Mouse (Mus musculus) frontal cortex, postnatal 25 days (tissue): ENCODE data around the gene Vac14.

Source experiments
- DNase-seq, 2 experiments: peaks; one replicate each; pipeline ENCODE4 v3.0.0; 2022; ENCODE audit warnings: low spot score in 2 of 2

Vac14 gene

GRCm38 (mm10) chr8:110618391-110619207, at the start of gene Vac14:
Gene Vac14, plus strand, starts transcription at chr8:110618585.
- DNase-seq: peak; percentile 94 to 95

- no peak for DNase-seq
Observed at GRCm38 (mm10) chr8:110592641-110593040, 25.7 kb upstream of the Vac14 start.

GRCm38 (mm10) chr8:110594164-110594563, 24.2 kb upstream of the Vac14 start:
- no peak for DNase-seq

DNA sequence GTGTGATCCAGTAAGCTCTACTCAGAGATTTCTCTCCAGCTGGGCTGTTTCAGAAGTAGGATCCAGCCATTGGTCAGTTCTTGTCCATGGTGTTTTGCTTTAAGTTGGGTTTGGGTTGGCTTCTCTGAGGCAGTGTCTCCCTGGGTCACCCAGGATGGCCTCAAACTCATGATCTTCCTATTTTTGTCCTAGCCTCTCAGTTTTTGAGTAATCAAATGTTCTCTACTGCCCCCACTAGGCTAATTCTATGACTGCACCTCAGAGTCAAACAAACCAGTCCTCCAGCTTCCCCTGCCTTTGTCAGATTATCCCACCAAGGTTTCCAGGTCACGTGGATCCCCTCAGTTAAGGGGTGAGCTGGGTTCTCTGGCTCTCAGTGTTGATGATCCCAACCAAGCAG, 13.8 kb upstream of the Vac14 start:
- DNase-seq: no peak

GRCm38 (mm10) chr8:110605401-110606015, 12.9 kb upstream of the Vac14 start:
- DNase-seq: no peak

DNA sequence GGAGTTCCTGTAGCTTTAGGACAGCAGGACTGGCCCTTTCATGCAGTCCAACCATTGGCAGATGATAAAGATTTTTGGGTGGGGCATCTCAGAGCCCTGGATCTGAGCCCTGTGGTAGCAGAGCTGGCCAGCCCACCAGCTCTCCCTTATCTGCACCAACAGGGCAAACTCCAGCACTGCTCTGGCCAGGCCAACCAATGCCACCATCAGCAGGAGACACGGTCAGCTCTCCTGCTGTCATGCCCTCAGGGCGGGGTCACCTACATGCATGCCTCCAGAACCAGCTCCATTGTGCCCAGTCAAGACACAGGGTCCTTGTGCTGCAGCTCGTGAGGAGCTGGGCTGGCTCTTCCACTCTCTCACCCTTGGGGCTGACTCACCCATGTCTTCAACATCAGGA, 2.7 kb upstream of the Vac14 start:
- DNase-seq: no peak

- no peak for DNase-seq
Observed at GRCm38 (mm10) chr8:110617801-110618358, 505 bp upstream of the Vac14 start.

GRCm38 (mm10) chr8:110619208-110619574, 806 bp downstream of the Vac14 start:
- DNase-seq: no peak

DNA sequence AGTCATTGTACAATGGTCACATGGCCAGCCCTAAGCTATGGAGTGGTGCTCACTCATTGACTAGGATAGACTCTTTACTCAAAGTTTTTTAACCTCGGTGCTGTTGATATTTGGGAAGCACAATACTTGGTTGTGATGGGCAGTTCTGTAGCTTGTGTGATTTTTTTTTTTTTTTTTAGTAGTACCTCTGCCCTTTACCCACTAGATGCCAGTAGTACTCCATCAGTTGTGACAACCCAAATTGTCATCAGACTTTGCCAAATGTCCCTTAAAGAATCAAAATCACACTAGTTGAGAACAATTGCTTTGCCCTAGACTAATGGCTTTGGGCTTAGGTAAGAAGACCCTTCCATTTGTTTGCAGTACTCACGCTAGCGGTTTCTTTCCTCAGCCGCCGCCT, 1.5 kb downstream of the Vac14 start:
- no peak for DNase-seq

DNA sequence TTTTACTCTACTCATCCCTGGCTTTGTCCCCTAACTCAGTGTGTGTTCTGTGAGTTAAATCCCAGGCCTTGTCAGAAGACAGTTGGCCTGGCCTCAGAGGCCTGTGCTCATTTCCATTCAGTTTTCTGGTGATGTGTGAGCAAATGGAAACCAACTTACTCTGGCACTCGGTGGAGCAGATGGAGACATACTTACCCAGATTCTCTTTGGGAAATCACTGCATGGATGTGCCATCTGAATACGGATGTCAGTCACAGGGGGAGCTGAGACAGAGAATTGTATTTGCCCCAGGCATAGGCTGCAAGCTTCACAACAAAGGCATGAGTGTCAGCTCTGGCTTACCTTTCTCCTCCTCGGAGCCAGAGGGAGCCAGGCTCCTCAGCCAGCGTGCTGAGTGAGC, 8.0 kb downstream of the Vac14 start:
- DNase-seq: no peak

DNA sequence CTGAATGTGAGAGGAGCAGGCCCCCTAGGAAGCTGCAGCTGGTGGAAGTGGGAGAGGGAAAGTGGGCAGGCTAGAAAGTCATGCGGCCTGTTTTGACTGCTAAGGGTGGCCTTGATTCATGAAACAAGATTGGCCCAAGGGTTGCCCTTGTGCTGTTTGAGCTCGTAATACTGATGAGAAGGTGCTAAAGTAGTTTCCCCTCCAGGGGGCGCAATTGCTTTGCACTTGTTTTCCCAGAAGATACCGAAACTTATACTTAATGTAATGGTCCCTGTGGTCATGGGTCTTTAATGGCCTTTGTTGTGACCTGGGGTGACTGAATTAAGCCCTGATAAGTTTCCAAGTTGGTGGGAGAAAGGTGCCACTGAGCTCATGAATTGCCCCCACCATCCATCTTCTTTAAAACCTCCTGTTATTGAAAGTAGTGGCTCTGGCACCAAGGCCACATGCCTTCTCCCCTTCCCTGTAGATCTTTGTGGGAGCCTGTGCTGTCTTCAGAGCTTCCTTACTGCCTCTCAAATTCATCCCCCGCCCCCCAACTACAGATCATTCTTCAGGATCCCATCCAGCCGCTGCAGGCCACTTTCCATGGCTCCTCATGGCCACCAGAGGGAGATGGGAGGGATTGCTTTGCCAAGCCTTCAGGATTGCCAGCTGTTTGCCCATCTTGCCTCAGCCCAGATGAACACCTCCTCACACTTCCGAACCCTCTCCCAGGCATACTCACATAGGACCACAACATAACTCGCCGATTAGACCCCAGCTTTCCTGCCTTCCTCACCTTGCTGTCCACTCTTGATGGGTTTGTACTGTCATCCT, 11.1 kb downstream of the Vac14 start:
- peak; percentile 49 to 50 for DNase-seq

DNA sequence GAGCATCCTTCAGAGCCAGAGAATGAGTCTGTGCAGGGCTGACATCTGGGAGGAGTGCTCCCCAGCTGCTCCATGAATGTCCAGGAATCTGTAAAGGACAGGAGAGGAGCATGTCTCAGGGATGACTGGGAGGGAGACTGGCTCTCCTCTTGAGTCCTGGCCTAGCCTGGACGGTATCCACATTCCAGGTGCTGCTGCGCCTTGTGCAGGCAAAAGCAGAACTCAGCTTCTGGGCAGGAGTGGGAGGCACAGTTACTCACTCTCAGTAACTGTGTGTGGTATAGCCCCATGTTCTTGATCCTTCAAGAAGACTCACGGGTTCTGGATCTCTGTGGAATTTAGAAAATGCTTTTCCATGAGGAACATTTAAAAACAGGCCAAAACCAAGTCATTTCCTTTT, 11.7 kb downstream of the Vac14 start:
- no peak for DNase-seq

GRCm38 (mm10) chr8:110630571-110631071, 12.2 kb downstream of the Vac14 start:
- DNase-seq: peak in 1 of 2 experiments; percentile 58

- DNase-seq: no peak
Observed at GRCm38 (mm10) chr8:110631201-110631600, 12.8 kb downstream of the Vac14 start.

DNA sequence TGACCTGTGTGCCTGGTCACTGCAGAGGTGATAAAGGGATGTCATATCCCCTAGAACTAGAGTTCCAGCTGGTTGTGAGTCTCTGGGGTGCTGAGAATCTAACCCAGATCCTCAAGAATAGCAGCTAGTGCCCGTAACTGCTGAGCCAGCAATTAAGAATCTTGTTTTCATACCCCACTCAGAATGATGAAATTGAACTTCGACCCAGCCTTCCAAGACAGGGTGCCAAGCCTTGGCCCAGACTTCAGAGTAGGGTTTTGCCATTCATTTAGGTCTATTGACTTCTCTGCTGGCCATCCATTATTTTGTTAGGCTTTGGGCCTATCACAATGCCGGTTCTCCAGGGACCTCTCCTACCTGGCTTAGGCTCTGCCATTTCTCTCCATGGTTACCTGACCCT, 15.4 kb downstream of the Vac14 start:
- no peak for DNase-seq

DNA sequence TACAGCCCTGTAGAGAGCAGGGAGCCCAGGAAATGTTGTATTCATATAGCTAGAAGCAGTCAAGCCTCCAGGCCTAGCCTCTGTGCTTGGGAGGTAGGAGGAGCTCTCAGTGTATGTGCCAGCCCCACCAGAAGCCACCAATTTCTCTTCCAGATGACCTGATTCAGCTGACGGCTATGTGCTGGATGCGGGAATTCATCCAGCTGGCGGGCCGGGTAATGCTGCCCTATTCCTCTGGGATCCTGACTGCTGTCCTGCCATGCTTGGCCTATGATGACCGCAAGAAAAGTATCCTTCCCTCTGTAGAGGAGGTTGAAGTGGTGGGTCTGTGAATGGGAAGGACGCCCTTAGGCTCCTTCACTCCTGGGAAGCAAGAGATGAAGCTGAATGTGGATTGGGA, 17.8 kb downstream of the Vac14 start:
- DNase-seq: no peak

DNA sequence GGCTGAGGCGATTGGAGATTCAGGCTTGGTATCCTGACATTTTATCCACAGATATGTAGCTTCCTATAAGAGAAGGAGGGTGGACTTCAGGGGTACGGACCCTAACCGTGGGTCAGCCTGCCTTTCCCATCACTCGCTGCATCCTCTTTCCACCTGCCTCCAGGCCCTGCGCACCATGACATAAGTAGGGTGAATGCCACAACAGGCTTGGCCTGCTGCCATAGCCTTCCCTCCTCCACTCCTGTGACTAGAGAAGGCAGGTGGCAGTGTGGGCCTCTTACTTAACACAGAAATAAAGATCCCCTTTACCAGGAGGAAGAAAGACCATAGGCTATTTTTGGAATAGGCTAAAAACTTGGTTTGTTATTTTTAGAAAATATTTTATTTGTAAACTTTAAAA, 23.9 kb downstream of the Vac14 start:
- no peak for DNase-seq

- no peak for DNase-seq
Observed at GRCm38 (mm10) chr8:110643177-110643576, 24.8 kb downstream of the Vac14 start.

GRCm38 (mm10) chr8:110644422-110644821, 26.0 kb downstream of the Vac14 start:
- DNase-seq: no peak

DNA sequence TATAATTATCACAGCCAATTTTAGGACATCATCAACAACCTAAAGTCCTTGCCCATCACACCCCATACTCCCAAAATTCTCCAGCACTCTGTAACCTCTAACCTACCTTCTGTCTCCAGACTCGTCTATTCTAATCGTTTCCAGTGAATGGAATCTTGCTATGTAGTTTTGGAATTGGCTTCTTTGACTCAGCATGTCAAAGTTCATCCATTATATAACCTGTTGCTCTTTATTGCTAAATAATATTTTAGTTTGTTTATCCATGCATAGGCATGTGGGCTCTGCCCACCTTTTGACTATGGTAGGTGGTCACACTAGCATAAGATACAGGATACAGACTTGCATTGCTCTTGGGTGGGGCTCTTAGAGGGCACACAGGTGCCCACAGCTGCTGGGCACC, 26.5 kb downstream of the Vac14 start:
- no peak for DNase-seq

DNA sequence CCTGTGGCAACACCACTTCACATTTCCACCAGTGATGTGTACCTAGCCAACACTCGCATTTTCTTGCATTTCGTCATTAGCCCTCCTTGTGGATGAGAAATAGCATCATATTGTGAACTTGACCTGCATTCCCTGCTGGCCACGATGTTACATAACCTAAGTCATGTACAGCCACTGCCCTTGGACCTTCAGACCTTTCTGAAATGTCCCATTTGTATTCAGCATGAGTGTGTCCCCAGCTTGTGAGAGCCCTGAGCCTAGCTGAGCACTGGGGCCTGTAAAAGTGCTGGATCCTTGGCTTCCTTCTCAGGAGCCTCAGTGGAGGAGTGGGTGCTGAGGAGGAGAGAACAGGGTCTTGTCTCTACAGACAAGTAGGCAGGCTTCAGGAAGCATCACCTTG, 27.0 kb downstream of the Vac14 start:
- no peak for DNase-seq

DNA sequence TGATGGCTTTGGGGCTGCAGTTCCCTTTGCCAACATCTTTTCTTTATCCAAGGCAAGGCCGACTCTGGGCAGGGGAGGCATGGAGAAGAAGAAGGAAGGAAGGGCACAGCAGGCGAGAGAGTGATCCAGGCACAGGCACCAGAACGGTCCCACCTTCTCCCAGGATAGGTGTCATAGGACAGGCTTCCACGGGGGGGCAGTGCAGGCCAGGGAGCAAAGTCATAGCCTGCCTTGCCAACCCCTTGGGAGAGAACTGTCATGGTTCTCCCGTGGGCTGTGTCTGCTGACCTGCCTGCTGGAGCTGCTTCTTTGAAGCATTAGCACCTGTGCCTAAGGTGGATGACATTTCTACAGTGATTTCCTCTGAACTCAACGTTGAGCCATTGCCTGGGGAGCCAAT, 27.7 kb downstream of the Vac14 start:
- peak; percentile 47 to 72 for DNase-seq
